Mouse (Mus musculus) kidney, postnatal 0 days (tissue): ENCODE measurements around the gene Pabpc1l. TPM values are rescaled to one million over a fixed set of nuclear protein-coding genes. Genes with fewer than 3 reads are reported as not detected.
"Not testable (repeated sequence)": the region's sequence is repeated elsewhere in the genome, so short reads cannot be mapped to it uniquely, and the experiment has no call there.

ENCODE experiments used
- ATAC-seq: fragments of 200-750 bp; cut with Nextera tagmentation; replicated peaks from 2 replicates; pipeline ENCODE4 v1.8.0; 2017; ENCODE audit warnings: low read depth, moderate number of reproducible peaks, moderate TSS enrichment, moderate library complexity; ENCODE audit not compliant: low FRiP score
- DNase-seq: peaks from one replicate; pipeline ENCODE4 v3.0.0-alpha.2; 2016; ENCODE audit warnings: low spot score
- H3K27ac ChIP-seq: fragments of 300-500 bp; sonication (generic); 2 replicates; pipeline ENCODE4 v1.5.1; 2014; ENCODE audit warnings: mild to moderate bottlenecking
- H3K27me3 ChIP-seq: fragments of 300-500 bp; sonication (generic); 2 replicates; pipeline ENCODE4 v1.6.1; 2014; ENCODE audit warnings: low read length, mixed read lengths; ENCODE audit not compliant: insufficient read depth
- H3K36me3 ChIP-seq: fragments of 300-500 bp; sonication (generic); 2 replicates; pipeline ENCODE4 v1.6.1; 2014; ENCODE audit warnings: low read length, mixed read lengths; ENCODE audit not compliant: insufficient read depth
- H3K4me1 ChIP-seq: fragments of 300-500 bp; sonication (generic); replicated peaks from 2 replicates; pipeline ENCODE4 v1.6.1; 2014; ENCODE audit warnings: antibody characterized with exemption, low read length, mixed read lengths; ENCODE audit not compliant: insufficient read depth
- H3K4me2 ChIP-seq: fragments of 300-500 bp; sonication (generic); 2 replicates; pipeline ENCODE4 v1.6.1; 2014; ENCODE audit warnings: mild to moderate bottlenecking, low read length, moderate library complexity, mixed read lengths
- H3K4me3 ChIP-seq: fragments of 300-500 bp; sonication (generic); replicated peaks from 2 replicates; pipeline ENCODE4 v1.5.1; 2014; ENCODE audit warnings: low read depth, low read length
- H3K9ac ChIP-seq: fragments of 300-500 bp; sonication (generic); 2 replicates; pipeline ENCODE4 v1.6.1; 2014; ENCODE audit warnings: low read depth, low read length
- H3K9me3 ChIP-seq: fragments of 300-500 bp; sonication (generic); replicated peaks from 2 replicates; pipeline ENCODE4 v1.6.1; 2016; ENCODE audit warnings: low read length, inconsistent platforms, mixed read lengths
- CTCF ChIP-seq: IDR thresholded peaks from 2 replicates; pipeline ENCODE4 v1.5.1; 2016; ENCODE audit warnings: antibody characterized with exemption, low read depth, mild to moderate bottlenecking, moderate library complexity
- WGBS: fragments of 180-500 bp; shearing (Covaris S2); extraction: QIAGEN DNeasy Blood & Tissue Kit; methylation state at CpG from one replicate; pipeline ENCODE4 v1.1.7; 2014; 5-methylcytosine and 5-hydroxymethylcytosine counted together
- polyA plus RNA-seq: library from polyadenylated mRNA; unstranded; fragments of >200 nt; fragmentation: Nextera tagmentation; extraction: Ambion mirVana; gene quantifications from 2 replicates; pipeline ENCODE4 v1.2.1, GENCODE M21; 2015

The Pabpc1l gene
- polyA plus RNA-seq, 1 experiment from 2014 or later, result 2.7 TPM

DNA sequence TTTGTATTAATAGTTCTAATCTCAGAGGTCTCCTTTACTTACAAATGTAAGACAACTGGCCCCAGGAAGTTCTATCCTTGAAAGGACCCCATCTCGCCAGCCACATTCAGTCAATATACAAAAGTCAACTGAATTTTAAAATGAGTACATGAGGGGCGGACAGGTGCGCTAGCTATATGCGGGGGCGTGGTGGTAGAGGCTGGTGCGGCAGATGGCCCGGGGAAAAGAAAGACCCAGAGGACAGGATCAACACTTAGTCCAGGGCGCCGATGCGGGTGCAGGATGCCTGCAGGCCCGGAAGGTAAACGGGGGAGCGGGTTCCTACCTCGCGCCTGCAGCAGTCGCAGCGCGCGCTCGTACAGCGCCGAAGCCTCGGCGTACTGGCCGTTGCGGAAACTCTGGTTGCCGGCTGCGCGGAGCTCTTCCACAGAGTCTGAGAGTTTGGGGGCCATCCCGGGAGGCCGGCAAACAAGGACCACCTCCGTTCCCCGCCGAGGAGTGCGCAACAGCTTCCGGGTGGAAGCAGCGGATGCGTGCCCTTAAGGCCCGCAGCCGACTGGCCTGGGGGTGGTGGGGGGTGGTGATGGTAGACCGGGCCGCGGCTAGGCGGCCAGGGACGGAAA is 45.0 kb downstream of the Pabpc1l start, which contains the start of gene Stk4:
Stk4 (plus strand) TSS at position 181 of the 623 bp plus-strand sequence.
- Histone ChIP-seq H3K9me3 (no peaks in the 10 kb centered on the region), H3K4me1 (peaks cover 13% of the 10 kb centered on the region), H3K9ac (peak within 1 kb of the TSS; percentile 95), H3K4me2 (peak within 1 kb of the TSS; percentile 94), H3K4me3 (peak within 1 kb of the TSS; percentile 93), H3K27me3 (no peaks in the 10 kb centered on the region), H3K36me3 (peaks cover 11% of the 10 kb centered on the region; the same call in 1 of the 2 replicates), H3K27ac (peak within 1 kb of the TSS; percentile 92)
- TF ChIP-seq CTCF, result no peak
- under 1% methylated on average over 45 of the region's 45 CpGs for WGBS
- ATAC-seq, result peak; percentile 27
- DNase-seq, result peak; percentile 46

DNA sequence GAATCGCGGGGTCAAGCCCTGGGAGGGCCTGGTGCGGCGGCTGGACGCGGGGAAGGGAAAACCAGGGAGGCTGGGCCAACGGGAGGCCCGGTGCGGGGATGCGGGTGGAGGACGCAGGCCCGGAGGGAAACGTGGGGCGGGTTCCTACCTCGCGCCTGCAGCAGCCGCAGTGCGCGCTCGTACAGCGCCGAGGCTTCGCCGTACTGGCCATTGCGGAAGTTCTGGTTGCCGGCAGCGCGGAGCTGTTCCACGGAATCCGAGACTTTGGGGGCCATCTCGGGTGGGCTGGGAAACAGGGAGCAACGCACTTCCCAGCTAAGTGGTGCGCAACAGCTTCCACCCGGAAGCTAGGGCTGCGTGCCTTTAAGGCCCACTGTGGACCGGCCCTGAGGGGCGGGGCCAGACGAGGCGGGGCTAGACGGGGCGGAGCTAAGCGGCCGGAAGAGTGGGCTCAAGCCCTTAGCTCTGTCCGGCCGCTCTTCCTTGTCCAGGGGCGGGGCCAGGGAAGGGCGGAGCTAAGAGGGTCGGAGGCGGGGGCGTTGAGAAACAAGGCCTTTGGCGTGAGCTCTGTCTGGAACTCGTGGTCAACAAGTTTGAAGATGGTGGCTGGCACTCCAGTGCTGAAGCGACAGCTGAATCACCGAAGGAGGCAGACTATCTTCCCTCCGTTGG is 45.7 kb downstream of the Pabpc1l start, which contains the start of gene Tomm34:
Tomm34 (minus strand) TSS at position 405 of the 672 bp plus-strand sequence.
- peaks cover 6% of the 10 kb centered on the region; the same call in 1 of the 2 replicates for H3K36me3 ChIP-seq
- no peaks in the 10 kb centered on the region for H3K9me3 ChIP-seq
- peak within 1 kb of the TSS; percentile 95 for H3K9ac ChIP-seq
- H3K27ac ChIP-seq, result peak within 1 kb of the TSS; percentile 92
- peak; percentile 98 for DNase-seq
- peaks cover 13% of the 10 kb centered on the region for H3K4me1 ChIP-seq
- H3K4me3 ChIP-seq, result peak within 1 kb of the TSS; percentile 93
- no peaks in the 10 kb centered on the region for H3K27me3 ChIP-seq
- no peak for TF ChIP-seq CTCF
- peak; percentile 96 for ATAC-seq
- under 1% methylated on average over 55 of the region's 55 CpGs for WGBS
- peak within 1 kb of the TSS; percentile 94 for H3K4me2 ChIP-seq

DNA sequence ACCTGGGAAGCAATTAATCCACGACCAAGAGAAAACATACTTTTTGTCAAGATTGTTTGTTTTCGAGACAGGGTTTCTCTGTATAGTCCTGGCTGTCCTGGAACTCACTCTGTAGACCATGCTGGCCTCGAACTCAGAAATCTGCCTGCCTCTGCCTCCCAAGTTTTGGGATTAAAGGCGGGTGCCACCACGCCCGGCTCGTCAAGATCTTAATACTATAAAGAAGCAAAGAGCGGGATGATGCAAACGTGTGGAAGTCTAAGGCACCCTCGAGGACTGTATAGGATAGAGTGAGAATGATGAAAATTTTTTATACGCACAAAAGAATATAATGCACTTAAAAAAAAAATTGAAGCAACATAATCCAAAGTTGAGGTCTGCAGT is 46.2 kb downstream of the Pabpc1l start:
- H3K27me3 ChIP-seq, ATAC-seq, H3K36me3 ChIP-seq, H3K9ac ChIP-seq, DNase-seq, H3K4me3 ChIP-seq, H3K9me3 ChIP-seq, H3K4me2 ChIP-seq: not testable (repeated sequence)
- 81% methylated on average over 11 of the region's 11 CpGs for WGBS
- H3K27ac ChIP-seq, result peak overlapping the region; percentile 27
- H3K4me1 ChIP-seq, result peaks cover 13% of the 10 kb centered on the region

DNA sequence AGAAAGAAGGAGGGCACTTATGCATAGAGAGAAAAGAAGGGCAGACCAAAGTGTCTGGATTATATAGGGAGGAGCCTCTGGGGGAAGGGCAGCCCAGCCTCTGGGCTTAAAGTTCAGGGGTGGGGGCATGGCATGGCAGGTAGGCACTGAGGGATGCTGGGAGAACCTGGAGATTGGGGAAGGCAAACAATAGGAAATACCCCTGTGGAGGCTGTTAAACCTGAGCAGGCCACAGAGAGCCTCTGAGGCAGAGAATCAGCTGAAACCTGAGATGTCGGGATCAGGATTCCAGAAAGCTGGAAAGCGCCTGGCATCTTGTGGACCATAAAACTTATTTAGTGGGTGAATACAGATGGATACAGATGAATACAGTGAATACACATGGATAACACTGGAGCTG is 46.9 kb downstream of the Pabpc1l start:
- Histone ChIP-seq H3K36me3 (no peaks in the 10 kb centered on the region), H3K9me3 (no peaks in the 10 kb centered on the region), H3K9ac (no peak overlapping the region), H3K4me3 (no peak overlapping the region), H3K4me1 (peaks cover 13% of the 10 kb centered on the region), H3K27me3 (no peaks in the 10 kb centered on the region), H3K27ac (no peak overlapping the region), H3K4me2 (no peak overlapping the region)
- DNase-seq (peak; percentile 33), ATAC-seq (no peak)
- TF ChIP-seq CTCF, result no peak
- 51% methylated on average over 2 of the region's 2 CpGs for WGBS

DNA sequence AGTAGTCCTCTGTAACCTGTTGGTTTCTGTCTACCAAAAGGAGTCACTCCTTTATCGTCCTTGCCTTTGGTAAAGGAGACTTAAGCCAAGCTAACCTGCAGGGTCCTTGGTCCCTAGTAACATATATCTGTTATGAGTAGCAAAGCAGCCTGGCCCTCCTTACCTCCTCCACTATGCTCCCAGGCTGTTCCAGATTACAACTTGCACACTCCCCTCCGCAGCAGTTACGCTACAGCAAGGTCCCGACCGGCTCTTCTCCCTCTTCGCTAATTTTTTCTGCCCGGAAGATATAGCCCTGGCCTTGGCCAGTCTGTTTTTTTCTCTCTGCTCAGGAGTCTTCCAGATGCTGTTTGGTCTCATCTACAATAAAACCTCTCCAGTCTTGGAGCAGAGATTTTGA is 47.9 kb downstream of the Pabpc1l start:
- no peaks in the 10 kb centered on the region for H3K36me3 ChIP-seq
- no peak for ATAC-seq
- H3K9ac ChIP-seq, result no peak overlapping the region
- no peak overlapping the region for H3K27ac ChIP-seq
- 79% methylated on average over 7 of the region's 7 CpGs for WGBS
- no peak overlapping the region for H3K4me3 ChIP-seq
- H3K9me3 ChIP-seq, result no peaks in the 10 kb centered on the region
- no peak for TF ChIP-seq CTCF
- H3K27me3 ChIP-seq, result no peaks in the 10 kb centered on the region
- no peak overlapping the region for H3K4me2 ChIP-seq
- no peak for DNase-seq
- peaks cover 13% of the 10 kb centered on the region for H3K4me1 ChIP-seq

DNA sequence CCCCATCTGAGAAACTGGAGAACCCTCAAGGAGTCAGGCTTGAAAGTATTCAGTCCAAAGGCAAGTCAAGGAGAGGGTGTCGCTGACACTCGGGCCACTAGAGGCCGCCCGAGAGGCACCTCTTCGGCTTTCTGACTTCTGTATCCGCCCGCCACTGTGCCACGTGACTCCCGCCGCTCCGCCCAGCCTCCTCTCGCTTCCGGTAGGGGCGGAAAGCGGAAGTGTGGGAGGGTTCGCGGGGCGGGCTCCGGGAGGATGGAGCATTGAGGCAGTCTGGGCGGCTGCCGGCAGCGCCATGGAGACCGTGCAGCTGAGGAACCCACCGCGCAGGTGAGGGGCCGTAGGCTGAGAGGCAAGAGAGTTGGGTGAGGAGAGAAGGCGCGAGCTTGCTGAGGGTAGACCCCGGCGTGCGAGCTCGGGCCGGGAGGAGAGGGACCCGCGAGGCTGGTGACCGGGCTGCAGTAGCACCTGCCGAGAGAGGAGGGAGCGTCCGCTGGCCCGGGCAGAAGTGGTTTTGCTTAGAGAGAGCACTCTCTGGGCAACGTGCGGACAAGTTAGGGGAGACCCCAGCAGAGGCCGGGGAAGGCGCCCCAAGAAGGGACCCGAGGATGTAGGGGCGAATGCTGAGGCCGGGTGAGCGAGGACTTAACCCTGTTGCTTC is 48.8 kb downstream of the Pabpc1l start:
- TF ChIP-seq CTCF, result peak; percentile 88

More for the DNA sequence above, 48.8 kb downstream of the Pabpc1l start:
- Histone ChIP-seq H3K36me3 (no peaks in the 10 kb centered on the region), H3K4me1 (peaks cover 7% of the 10 kb centered on the region), H3K27me3 (no peaks in the 10 kb centered on the region), H3K9me3 (no peaks in the 10 kb centered on the region), H3K4me3 (peak overlapping the region; percentile 86), H3K4me2 (peak overlapping the region; percentile 83), H3K27ac (peak overlapping the region; percentile 67), H3K9ac (peak overlapping the region; percentile 78)
- ATAC-seq (peak; percentile 83), DNase-seq (peak; percentile 98)
- under 1% methylated on average over 48 of the region's 48 CpGs for WGBS
